Mouse (Mus musculus) heart, embryonic 15.5 days (tissue): ENCODE measurements around the gene Dnmt3b. TPM values are rescaled to one million over a fixed set of nuclear protein-coding genes. Genes with fewer than 3 reads are reported as not detected.
"Not testable (repeated sequence)": the region's sequence is repeated elsewhere in the genome, so short reads cannot be mapped to it uniquely, and the experiment has no call there.

Source experiments
- ATAC-seq: fragments of 200-750 bp; cut with Nextera tagmentation; replicated peaks from 2 replicates; pipeline ENCODE4 v1.8.0; 2017; ENCODE audit warnings: low read depth, moderate TSS enrichment; ENCODE audit not compliant: insufficient number of reproducible peaks, insufficient read depth, low FRiP score
- H3K27ac ChIP-seq: fragments of 300-500 bp; sonication (generic); 2 replicates; pipeline ENCODE4 v1.5.1; 2015; ENCODE audit warnings: mild to moderate bottlenecking, inconsistent platforms
- H3K27me3 ChIP-seq: fragments of 300-500 bp; sonication (generic); 2 replicates; pipeline ENCODE4 v1.6.1; 2015; ENCODE audit warnings: inconsistent platforms
- H3K36me3 ChIP-seq: fragments of 300-500 bp; sonication (generic); 2 replicates; pipeline ENCODE4 v1.6.1; 2015; ENCODE audit warnings: mild to moderate bottlenecking, inconsistent platforms
- H3K4me1 ChIP-seq: fragments of 300-500 bp; sonication (generic); replicated peaks from 2 replicates; pipeline ENCODE4 v1.6.1; 2015; ENCODE audit warnings: inconsistent platforms
- H3K4me2 ChIP-seq: fragments of 300-500 bp; sonication (generic); 2 replicates; pipeline ENCODE4 v1.6.1; 2015; ENCODE audit warnings: inconsistent platforms, mild to moderate bottlenecking, moderate library complexity
- H3K4me3 ChIP-seq: fragments of 300-500 bp; sonication (generic); 2 replicates; pipeline ENCODE4 v1.5.1; 2015; ENCODE audit warnings: mild to moderate bottlenecking, inconsistent platforms
- H3K9ac ChIP-seq: fragments of 300-500 bp; sonication (generic); 2 replicates; pipeline ENCODE4 v1.6.1; 2015; ENCODE audit warnings: mild to moderate bottlenecking, inconsistent platforms
- H3K9me3 ChIP-seq: fragments of 300-500 bp; sonication (generic); replicated peaks from 2 replicates; pipeline ENCODE4 v1.6.1; 2016; ENCODE audit warnings: inconsistent platforms
- WGBS: fragments of 180-500 bp; shearing (Covaris S2); methylation state at CpG from one replicate; pipeline ENCODE4 v1.1.7; 2015; ENCODE audit warnings: mixed read lengths; 5-methylcytosine and 5-hydroxymethylcytosine counted together
- polyA plus RNA-seq: library from polyadenylated mRNA; unstranded; fragments of >200 nt; fragmentation: Nextera tagmentation; extraction: Ambion mirVana; gene quantifications from 2 replicates; pipeline ENCODE4 v1.2.1, GENCODE M21; 2015

The Dnmt3b gene
- polyA plus RNA-seq, 1 experiment from 2014 or later, result 3.6 TPM

- Histone ChIP-seq H3K4me3 (no peak overlapping the region), H3K9me3 (no peaks in the 10 kb centered on the region), H3K4me2 (no peak overlapping the region), H3K27me3 (no peaks in the 10 kb centered on the region), H3K36me3 (no peaks in the 10 kb centered on the region), H3K9ac (no peak overlapping the region), H3K27ac (no peak overlapping the region), H3K4me1 (no peaks in the 10 kb centered on the region)
- ATAC-seq, result no peak
- 24% methylated on average over 3 of the region's 3 CpGs for WGBS
Measured at GRCm38 (mm10) chr2:153642496-153642895, 6.8 kb upstream of the Dnmt3b start.

GRCm38 (mm10) chr2:153642999-153643398, 6.3 kb upstream of the Dnmt3b start:
- H3K36me3 ChIP-seq, result no peaks in the 10 kb centered on the region
- H3K4me3 ChIP-seq, result no peak overlapping the region
- H3K9me3 ChIP-seq, result no peaks in the 10 kb centered on the region
- ATAC-seq, result no peak
- no peaks in the 10 kb centered on the region for H3K27me3 ChIP-seq
- no peak overlapping the region for H3K4me2 ChIP-seq
- no peak overlapping the region for H3K27ac ChIP-seq
- no peaks in the 10 kb centered on the region for H3K4me1 ChIP-seq
- WGBS, result 53% methylated on average over 6 of the region's 6 CpGs
- H3K9ac ChIP-seq, result no peak overlapping the region

GRCm38 (mm10) chr2:153648773-153649297, 415 bp upstream of the Dnmt3b start:
- Histone ChIP-seq H3K4me1 (peaks cover 14% of the 10 kb centered on the region), H3K27me3 (0 out of 2 replicates have a peak, but pooled peaks cover 4% of the 10 kb centered on the region), H3K36me3 (no peaks in the 10 kb centered on the region), H3K27ac (no peak overlapping the region), H3K4me2 (peak overlapping the region; percentile 97), H3K4me3 (peak overlapping the region; percentile 84), H3K9me3 (no peaks in the 10 kb centered on the region), H3K9ac (peak overlapping the region; percentile 83)
- WGBS, result 26% methylated on average over 14 of the region's 14 CpGs
- no peak for ATAC-seq

- no peaks in the 10 kb centered on the region for H3K9me3 ChIP-seq
- no peak for ATAC-seq
- peak overlapping the region; percentile 84 for H3K4me3 ChIP-seq
- peak overlapping the region; percentile 97 for H3K4me2 ChIP-seq
- peak overlapping the region; percentile 83 for H3K9ac ChIP-seq
- H3K4me1 ChIP-seq, result peaks cover 14% of the 10 kb centered on the region
- no peak overlapping the region for H3K27ac ChIP-seq
- H3K27me3 ChIP-seq, result 0 out of 2 replicates have a peak, but pooled peaks cover 4% of the 10 kb centered on the region
- WGBS, result 6% methylated on average over 28 of the region's 28 CpGs
- no peaks in the 10 kb centered on the region for H3K36me3 ChIP-seq
Measured at GRCm38 (mm10) chr2:153650014-153650687, 901 bp downstream of the Dnmt3b start.

GRCm38 (mm10) chr2:153651681-153652080, 2.4 kb downstream of the Dnmt3b start:
- WGBS, result 57% methylated on average over 3 of the region's 3 CpGs

GRCm38 (mm10) chr2:153657659-153658058, 8.4 kb downstream of the Dnmt3b start:
- ATAC-seq, result not testable (repeated sequence)

More at GRCm38 (mm10) chr2:153651681-153652080, 2.4 kb downstream of the Dnmt3b start:
- Histone ChIP-seq H3K9me3 (no peaks in the 10 kb centered on the region), H3K36me3 (no peaks in the 10 kb centered on the region; the same call in 1 of the 2 replicates), H3K27ac (no peak overlapping the region), H3K4me2 (no peak overlapping the region), H3K27me3 (0 out of 2 replicates have a peak, but pooled peaks cover 4% of the 10 kb centered on the region), H3K9ac (no peak overlapping the region), H3K4me1 (peaks cover 14% of the 10 kb centered on the region), H3K4me3 (no peak overlapping the region)
- no peak for ATAC-seq

GRCm38 (mm10) chr2:153660616-153661015, 11.4 kb downstream of the Dnmt3b start:
- H3K27ac ChIP-seq, result no peak overlapping the region
- H3K9ac ChIP-seq, result no peak overlapping the region
- WGBS, result 38% methylated on average over 3 of the region's 3 CpGs
- ATAC-seq, result no peak
- H3K4me1 ChIP-seq, result no peaks in the 10 kb centered on the region; the same call in 1 of the 2 replicates
- H3K27me3 ChIP-seq, result no peaks in the 10 kb centered on the region
- H3K4me3 ChIP-seq, result no peak overlapping the region
- no peak overlapping the region for H3K4me2 ChIP-seq
- H3K9me3 ChIP-seq, result no peaks in the 10 kb centered on the region
- H3K36me3 ChIP-seq, result no peaks in the 10 kb centered on the region; the same call in 1 of the 2 replicates

More at GRCm38 (mm10) chr2:153657659-153658058, 8.4 kb downstream of the Dnmt3b start:
- WGBS, result 82% methylated on average over 8 of the region's 8 CpGs
- not testable (repeated sequence) for H3K4me1 ChIP-seq, H3K9ac ChIP-seq, H3K36me3 ChIP-seq, H3K27ac ChIP-seq, H3K27me3 ChIP-seq, H3K4me2 ChIP-seq, H3K4me3 ChIP-seq, H3K9me3 ChIP-seq

- 0 out of 2 replicates have a peak, but pooled peaks cover 5% of the 10 kb centered on the region for H3K4me1 ChIP-seq
- ATAC-seq, result no peak
- H3K4me2 ChIP-seq, result no peak overlapping the region
- H3K27ac ChIP-seq, result no peak overlapping the region
- 83% methylated on average over 7 of the region's 7 CpGs for WGBS
- no peaks in the 10 kb centered on the region for H3K27me3 ChIP-seq
- H3K4me3 ChIP-seq, result no peak overlapping the region
- no peaks in the 10 kb centered on the region for H3K9me3 ChIP-seq
- no peaks in the 10 kb centered on the region for H3K36me3 ChIP-seq
- H3K9ac ChIP-seq, result no peak overlapping the region
Measured at GRCm38 (mm10) chr2:153665401-153665800, 16.2 kb downstream of the Dnmt3b start.

GRCm38 (mm10) chr2:153668754-153669376, 19.6 kb downstream of the Dnmt3b start:
- no peak overlapping the region for H3K9ac ChIP-seq
- no peaks in the 10 kb centered on the region for H3K27me3 ChIP-seq
- no peak for ATAC-seq
- H3K36me3 ChIP-seq, result no peaks in the 10 kb centered on the region; the same call in 1 of the 2 replicates
- H3K4me2 ChIP-seq, result no peak overlapping the region
- H3K9me3 ChIP-seq, result no peaks in the 10 kb centered on the region
- H3K27ac ChIP-seq, result no peak overlapping the region
- no peak overlapping the region for H3K4me3 ChIP-seq
- H3K4me1 ChIP-seq, result 0 out of 2 replicates have a peak, but pooled peaks cover 5% of the 10 kb centered on the region
- WGBS, result 64% methylated on average over 7 of the region's 7 CpGs

- Histone ChIP-seq H3K27ac (no peak overlapping the region), H3K4me2 (no peak overlapping the region), H3K27me3 (no peaks in the 10 kb centered on the region), H3K9ac (no peak overlapping the region), H3K4me1 (0 out of 2 replicates have a peak, but pooled peaks cover 5% of the 10 kb centered on the region), H3K36me3 (no peaks in the 10 kb centered on the region; the same call in 1 of the 2 replicates), H3K9me3 (no peaks in the 10 kb centered on the region), H3K4me3 (no peak overlapping the region)
- no peak for ATAC-seq
- 38% methylated on average over 5 of the region's 5 CpGs for WGBS
Measured at GRCm38 (mm10) chr2:153670111-153670510, 20.9 kb downstream of the Dnmt3b start.

GRCm38 (mm10) chr2:153672619-153673018, 23.4 kb downstream of the Dnmt3b start:
- 73% methylated on average over 2 of the region's 2 CpGs for WGBS
- ATAC-seq, result no peak
- Histone ChIP-seq H3K4me2 (no peak overlapping the region), H3K4me3 (no peak overlapping the region), H3K9me3 (no peaks in the 10 kb centered on the region), H3K27ac (no peak overlapping the region), H3K27me3 (no peaks in the 10 kb centered on the region), H3K4me1 (0 out of 2 replicates have a peak, but pooled peaks cover 5% of the 10 kb centered on the region), H3K9ac (no peak overlapping the region), H3K36me3 (no peaks in the 10 kb centered on the region; the same call in 1 of the 2 replicates)
